Mouse (Mus musculus) E14TG2a.4 (cell line): ENCODE results near the gene Mab21l2.

Experiments
- CTCF ChIP-seq: conservative IDR thresholded peaks from 2 replicates; pipeline ENCODE4 v1.5.1; 2014; ENCODE audit warnings: low read length
- POU5F1 ChIP-seq: IDR thresholded peaks from 2 replicates; pipeline ENCODE4 v1.6.1; 2014; ENCODE audit warnings: low read length, borderline replicate concordance

- TF ChIP-seq CTCF (no peak), POU5F1 (no peak)
Measured at GRCm38 (mm10) chr3:86571518-86571917, 23.1 kb upstream of the Mab21l2 start.
